Mouse (Mus musculus) MEL-GATA-1-ER (cell line): ENCODE data around the gene Fggy.

ENCODE experiments used
- DNase-seq: peaks from one replicate; pipeline ENCODE4 v3.0.0-alpha.2; 2012; ENCODE audit warnings: low read depth; ENCODE audit errors: extremely low read depth

Fggy gene

DNA sequence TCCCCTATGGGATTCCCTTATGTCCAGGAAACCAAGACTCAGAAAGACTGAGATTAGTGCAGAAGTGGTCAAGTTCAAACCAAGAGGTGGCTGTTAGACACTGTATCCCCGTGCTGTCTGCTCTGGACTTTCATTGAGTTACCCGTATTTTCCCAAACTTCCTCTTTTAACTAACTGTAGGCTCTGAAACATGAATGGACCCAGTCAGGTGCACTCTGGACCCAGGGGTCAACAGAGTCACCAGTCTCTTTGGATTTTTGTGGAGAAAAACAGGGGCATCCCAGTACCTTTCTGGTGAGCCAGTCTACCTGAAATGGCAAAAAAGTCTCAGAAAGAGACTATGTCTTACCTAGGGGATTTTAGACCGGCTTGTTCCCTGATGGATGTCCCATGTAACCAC, 33.6 kb downstream of the Fggy start:
- no peak for DNase-seq

DNA sequence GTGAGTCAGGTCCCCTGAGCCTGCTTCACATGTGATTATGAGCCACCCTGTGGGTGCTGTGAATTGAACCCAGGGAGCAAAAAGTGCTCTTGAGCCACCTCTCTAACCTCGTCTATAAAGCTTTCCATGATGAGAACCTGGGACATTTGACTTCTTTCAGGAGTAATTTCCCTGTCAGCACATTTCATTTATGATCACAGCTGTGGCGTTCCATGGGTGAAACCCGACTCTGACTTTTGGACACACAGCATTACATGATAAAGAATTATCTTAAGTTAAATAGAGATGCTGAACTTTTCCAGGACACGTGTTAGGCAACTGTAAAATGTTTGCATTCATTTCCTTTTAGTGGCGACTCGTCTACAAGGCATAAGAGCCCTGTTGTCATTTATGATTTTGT, 39.9 kb downstream of the Fggy start:
- no peak for DNase-seq

DNA sequence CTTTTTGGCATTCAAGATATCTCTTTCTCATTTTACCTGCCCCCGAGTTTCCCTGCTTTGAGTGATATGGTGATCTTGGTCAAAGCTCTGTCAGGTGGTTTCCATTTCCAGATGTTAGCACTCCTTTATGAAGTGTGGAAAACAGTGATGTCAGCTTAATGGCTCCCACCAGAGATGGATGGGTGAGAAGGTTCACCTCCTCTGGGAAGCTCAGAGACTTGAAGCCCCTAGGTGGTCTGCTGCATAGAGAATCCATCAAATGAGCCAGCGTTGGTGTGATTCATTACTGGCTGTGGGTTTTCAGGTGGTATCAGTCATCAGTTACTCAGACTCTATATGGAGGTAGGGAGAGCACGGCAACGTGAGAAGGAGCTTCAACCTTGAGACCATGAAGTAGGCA, 44.5 kb downstream of the Fggy start:
- DNase-seq = no peak

DNA sequence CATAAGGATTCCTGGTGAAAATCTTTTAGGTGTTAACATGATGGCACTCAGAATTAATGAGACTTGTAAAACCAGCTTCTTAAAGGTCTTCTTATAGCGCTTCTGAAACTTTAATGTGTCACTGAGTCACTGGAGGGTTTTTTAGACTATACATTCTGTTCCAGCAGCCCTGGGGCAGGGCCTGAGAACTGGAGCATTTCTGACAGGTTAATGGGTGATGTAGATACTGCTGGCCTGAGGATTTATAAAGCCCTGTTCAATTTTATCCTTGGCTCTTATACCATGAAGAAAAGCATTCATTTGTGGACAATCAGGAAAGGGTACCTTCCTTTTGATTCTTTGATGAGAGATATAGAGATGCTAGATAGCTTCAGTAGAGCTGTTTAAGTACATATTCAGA, 45.9 kb downstream of the Fggy start:
- DNase-seq = no peak

DNA sequence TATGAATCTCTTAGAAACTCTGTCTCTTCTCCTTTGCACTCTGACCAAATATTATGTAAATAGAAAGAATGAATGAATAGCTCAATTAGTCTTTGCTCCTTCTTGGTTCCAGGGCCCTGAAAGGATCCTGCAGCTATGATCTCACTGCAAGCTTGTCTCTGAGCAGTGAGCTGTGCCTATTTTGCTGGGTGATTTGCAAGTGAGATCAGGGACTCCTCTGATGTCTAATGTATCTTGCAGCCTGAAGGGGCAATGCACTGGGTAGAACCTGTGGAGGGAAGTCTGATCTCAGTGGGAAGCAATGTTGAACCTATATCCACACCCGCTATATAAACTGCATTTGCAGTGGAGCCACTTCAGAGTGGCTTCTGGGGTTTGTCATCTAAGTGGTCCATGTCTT, 53.4 kb downstream of the Fggy start:
- no peak for DNase-seq

DNA sequence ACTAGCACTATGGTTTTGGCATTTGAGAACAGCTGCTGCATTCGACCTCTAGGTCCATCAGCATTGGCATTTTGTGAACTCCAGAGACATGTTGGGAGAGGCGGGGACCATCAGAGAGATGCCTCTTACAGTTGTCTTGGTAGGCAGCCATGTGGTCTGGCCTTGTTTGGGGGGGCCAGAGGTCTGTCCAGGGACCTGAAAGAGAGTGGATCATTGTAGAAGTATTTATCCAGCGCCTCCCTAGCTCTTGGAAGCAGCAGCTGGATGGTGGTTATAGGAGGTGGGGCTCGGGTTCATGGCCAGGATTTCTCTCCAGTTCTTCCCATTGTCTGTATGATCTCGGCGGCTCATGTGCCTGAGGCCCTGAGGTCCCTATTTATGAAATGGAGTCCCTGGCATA, 54.1 kb downstream of the Fggy start:
- DNase-seq = no peak

DNA sequence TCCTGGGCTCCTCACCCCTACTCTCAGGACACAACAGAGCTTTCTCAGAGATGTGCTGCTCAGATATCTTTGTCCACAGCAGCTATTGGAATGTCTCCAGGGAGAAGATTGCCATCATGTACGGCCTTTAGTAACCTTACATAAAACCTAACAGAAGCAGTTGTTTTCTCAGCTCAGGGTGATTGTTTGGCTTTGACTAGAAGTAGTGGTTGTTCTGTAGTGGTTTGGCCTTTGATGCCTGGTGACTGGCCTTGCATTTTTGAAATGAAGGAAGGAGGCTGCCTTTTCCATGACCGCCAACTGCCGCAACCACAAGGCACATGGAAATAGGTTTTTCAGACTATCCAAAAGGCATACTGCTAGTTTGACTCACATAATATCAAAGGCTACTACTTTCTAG, 63.7 kb downstream of the Fggy start:
- DNase-seq = no peak

DNA sequence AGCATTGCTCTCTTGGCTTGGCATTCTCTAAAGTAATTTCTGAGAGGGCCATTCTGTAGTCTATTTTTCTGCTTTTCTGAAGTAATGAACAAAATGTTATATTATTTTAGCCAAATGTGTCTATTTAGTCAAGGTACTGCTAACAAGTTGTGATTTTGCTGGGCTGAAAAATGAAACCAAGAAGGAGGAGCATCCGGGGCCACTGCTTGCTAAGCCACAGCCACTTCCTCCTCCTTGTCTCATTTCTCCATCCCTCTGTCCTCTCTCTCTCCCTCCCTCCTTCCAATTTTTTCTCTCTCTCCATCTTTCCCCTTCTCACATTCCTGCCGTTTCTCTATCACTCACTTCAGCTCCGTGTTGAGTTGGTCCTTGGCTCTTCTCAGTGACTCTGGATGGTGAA, 67.4 kb downstream of the Fggy start:
- no peak for DNase-seq

DNA sequence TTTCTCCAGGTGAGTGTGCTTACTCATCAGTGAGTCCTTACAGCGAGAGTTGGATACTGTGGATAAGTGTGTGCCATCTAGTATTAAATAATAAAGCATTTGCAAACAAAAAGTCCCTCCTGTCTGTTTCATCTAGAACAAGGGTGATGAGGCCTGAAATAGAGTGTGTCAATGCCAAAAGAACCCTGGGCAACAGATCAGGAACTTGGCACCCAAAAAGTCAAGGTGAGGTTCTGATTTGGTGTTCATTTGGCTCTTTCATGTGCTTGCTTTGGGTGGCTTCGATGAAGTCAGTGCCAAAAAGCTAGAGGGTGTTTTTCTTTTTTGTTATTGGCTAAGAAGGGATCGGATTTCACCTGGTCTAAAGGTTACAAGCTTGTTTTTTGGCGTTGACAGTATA, 68.3 kb downstream of the Fggy start:
- no peak for DNase-seq

DNA sequence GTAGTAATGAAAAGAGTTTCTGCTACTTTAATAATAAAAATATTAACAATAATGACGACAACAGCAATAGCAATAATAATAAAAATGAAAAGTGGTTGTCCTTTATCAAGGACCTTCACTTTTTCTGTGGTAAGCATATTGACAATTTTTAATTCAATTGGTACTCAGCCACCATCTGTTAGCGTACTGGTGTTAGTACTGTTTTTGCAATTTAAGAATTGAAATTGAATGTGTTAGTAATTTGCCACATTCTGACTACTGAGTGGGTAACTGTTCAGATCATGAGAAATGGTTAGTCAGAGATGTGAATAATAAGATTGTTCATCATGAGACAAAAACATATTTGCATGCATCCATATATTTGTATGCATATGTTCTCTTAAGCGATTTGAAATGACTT, 68.9 kb downstream of the Fggy start:
- DNase-seq = no peak

DNA sequence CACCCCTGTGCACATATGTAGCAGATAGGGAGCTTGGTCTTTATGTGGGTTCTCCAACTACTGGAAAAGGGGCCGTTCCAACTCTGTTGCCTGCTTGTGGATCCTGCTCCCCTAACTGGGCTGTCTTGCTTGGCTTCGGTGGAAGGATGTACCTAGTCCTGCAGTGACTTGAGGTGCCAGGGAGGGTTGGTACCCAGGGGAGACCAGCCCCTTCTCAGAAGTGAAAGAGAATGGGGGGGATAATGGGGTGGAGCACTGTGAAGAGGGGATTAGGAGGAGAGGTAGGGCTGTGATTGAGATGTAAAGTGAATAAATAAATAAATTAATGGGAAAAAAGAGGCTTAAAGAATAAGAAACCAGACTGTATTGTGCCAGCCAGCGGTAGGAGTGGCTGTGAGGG, 77.6 kb downstream of the Fggy start:
- DNase-seq = no peak

DNA sequence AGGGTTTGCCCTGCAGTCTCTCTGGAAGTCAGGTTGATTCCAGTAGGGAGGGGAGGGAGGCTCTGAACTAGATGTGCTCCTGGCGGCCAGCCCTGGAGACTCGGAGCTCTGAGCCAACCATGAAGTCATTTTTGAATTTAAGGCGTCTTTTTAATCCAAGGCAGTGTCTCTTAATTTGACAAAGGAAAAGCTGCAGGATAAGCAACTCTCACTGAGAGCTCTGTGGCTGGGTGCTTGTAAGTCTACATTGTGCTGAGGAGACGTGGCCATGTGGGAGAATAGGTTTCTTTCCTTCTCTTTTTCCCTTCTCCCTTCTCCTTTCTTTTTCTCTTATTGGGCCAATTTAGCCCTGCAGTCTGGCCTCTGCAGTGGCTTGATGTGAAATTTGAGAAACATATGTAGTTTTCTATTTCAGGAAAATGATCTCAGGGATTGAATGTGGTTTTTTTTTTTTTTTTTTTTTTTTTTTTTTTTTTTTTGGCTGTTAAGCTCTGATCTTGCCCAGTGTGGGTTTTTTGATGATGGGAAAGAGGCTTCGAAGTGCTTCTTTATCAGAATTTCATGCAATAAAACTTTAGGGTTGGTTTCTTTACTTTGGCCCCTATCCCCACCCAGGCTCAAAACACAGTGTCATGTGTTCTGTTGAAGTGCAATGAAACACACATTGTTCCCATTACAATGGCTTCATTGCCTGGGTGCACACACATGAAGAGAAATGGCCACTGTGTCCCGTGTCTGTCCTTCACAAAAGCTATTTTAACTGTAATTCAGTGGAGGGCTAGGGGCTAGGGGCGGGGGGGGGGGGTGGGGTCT, 79.8 kb downstream of the Fggy start:
- DNase-seq = no peak

DNA sequence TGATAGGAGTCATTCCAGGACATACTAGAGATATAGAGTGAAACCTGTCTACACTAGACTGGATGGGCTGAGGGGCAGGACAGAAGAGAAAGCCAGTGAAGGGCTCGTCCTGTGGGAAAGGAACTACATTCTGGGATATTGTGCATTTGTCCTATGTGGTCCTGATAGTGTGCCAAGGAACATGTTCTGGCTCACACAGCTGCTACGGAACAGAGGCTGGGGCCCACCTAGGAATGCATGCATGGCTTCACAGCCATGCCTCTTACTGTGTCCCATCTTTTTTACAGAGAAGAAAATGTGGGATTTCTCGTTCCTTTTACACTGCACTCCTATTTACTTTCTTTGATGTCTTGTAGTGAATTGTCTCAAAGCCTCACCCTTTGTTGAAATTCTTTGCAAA, 80.8 kb downstream of the Fggy start:
- no peak for DNase-seq

DNA sequence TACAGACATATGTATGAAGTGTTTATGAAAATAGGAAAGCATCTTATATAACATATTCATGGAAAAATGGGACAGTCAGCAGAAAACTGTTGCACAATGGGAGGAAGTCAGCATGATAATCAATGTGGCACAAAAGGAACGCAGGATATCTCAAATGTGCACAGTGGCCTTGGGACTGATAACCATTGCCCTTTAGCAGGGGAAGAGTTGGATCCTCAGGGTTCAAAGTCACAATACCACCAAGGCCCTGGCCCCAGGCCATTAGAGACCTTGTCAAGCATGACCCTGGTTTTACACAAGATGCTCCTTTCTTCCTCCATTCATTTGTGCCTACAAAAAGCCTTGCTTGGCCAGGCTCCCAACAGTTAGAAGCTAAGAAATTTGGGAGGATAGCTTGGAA, 83.5 kb downstream of the Fggy start:
- no peak for DNase-seq

DNA sequence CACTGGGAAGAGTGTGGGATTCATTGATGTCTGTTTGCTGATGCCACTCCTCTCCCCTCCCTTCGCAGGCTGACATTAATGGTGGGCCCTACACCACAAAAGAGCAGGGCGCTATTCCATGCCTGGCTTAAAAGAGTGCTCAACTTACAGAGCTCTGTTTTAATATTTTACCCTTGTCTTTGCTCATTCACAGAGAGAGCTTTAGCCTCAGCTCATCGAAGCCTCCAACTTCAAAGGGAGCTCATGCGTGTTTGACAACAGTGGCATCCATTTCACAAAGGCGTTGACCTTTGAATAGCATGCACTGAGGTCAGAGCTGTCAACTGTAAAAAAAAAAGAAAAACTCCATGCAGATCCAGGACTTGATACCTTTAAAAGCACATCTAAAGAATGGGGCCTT, 86.7 kb downstream of the Fggy start:
- DNase-seq = no peak

DNA sequence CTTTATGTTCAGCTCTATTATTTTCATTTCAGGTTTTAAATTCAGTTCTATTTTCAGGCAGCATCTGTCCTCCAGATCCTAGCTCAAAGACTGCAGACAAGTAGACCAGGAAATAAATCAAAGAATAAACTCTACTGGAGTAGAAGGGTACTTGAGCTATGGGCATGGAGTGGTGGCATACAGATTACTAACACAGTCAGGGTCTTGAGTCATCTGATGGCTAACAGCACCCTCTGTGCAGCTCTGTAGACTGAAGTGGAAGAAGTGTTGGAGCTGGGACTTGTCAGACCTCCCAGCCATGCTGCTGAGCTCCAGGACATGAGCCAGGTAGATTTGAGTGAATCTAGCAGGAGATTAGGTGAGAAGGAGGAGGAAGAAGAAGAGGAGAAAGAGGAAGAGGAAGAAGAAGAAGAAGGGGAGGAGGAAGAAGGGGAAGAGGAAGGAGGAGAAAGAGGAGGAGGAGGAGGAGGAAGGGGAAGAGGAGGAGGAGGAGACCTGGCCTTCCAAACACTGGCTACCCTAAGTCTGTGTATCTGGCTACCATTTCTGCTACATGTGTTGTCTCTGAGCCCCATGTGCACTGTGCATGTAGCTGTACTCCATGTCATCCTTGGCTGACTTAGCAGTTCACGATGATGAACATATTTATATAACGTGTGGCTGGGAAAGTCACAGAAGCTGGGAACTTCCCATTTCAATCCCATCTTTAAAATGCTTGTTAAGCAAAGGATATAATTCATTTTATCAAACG, 91.7 kb downstream of the Fggy start:
- DNase-seq = no peak

DNA sequence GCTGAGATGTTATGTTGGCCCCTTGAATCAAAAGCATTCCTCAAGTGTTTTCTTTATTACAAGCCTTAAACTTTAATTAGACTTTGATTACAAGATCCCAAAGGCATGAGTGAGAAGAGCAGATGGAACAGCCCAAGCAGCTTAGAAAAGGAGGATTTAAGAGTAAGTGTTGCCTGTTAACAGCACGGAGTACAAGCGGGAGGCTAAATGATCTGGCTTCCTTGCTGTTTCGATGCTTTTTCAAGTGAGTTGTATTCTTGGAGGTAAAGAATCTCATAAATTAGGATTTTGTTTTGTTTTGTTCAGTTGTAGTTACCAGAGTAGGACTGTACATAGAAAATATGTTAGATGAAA, 92.2 kb downstream of the Fggy start:
- DNase-seq = no peak

DNA sequence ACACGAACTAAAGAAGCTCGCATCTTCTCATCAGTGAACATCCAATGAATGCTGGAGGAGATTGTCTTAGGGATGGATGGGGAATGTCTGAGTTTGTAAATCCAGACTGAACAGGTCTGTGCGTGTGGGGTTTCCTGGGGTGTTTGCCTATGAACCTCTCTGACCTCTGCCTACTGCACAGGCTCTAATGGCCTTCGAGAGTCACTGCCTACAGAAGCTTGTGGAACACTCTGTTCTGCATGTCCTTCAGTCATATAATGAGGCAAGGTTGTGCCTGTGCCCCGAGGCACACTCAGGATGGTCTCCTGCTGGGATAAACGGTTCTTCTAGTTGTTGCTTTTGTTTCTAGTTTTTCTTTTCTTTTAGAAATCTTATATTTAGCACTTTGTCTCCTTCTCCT, 92.7 kb downstream of the Fggy start:
- DNase-seq = no peak

DNA sequence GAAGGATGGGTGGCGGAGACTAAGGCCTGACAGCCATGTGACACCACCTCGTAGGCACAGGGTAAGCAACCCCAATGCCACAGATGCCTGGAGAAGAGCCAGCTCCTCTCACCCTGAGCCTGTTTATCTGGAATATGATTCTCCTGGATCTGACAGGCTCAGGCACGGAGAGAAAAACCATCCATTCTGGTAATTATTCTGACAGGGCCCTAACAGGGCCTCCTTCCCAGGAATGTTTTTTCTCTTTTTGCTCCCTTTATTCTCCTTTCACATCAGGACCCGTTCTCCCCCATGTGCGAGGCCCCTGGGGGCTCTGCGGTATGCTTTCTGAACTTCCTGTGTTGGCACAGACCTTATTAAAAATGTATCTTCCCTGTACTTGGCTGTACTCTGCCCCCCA, 94.7 kb downstream of the Fggy start:
- DNase-seq = no peak

DNA sequence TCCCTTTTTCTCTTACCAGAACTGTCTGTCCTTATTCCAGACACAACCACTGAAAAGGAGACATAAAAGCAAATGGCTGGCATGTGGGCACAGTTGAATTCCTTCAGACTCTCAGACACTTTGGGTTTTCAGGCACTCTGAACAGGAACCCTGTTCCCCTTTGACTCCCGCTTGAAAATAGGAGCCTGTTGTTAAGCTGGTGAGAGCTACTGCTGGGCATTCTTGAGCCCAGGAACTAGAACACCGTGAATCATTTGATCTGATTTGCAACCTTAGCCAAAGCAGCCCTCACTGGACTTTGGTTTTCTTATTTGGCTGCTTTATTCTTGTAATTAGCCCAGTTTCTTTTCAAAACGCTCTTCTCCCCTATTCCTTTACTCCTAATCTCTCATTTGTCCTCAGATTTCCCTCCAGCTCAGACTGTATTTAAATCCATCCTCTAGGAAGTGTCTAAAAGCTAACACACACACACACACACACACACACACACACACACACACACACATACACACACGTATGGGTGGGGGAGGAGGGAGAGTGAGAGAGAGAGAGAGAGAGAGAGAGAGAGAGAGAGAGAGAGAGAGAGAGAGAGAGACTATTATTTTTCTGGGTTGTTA, 96.1 kb downstream of the Fggy start:
- no peak for DNase-seq

DNA sequence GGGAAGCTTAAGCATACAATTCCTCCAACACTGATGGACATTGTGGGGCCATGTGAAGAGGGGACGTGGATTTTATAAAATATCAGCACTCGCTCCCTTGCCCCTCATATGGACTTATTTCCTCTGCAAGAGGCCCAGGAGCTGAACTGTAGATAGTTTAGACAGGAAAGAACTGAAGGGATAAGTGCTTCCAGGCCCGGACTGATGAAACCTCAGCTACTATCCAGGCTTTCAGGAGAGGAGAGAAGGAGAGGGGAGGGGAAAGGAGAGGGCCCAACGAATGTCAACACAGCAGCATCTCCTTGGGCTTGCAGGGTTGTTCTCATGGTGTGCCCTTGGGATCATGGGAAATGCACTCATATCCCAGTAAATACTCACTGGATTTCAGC, 96.6 kb downstream of the Fggy start:
- DNase-seq = no peak

DNA sequence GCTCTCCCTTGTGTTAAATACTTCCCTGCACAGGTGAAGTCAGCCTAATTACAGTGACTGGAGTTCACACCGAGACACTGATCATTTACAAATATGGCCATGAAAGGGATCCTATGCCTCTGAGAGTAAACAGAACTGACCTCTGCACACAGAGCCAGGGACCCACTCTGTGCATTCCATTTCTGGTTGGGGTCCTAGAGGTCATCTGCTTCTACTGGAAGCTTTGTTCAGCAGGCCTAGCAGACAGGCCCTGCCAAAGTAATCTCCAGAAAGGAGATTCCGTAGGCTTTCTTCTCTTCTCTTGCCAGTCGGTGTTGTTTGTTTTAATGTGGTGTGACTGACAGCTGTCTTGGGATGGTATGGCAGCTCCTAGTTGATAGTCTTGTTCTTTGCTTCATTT, 101.7 kb downstream of the Fggy start:
- DNase-seq = no peak

DNA sequence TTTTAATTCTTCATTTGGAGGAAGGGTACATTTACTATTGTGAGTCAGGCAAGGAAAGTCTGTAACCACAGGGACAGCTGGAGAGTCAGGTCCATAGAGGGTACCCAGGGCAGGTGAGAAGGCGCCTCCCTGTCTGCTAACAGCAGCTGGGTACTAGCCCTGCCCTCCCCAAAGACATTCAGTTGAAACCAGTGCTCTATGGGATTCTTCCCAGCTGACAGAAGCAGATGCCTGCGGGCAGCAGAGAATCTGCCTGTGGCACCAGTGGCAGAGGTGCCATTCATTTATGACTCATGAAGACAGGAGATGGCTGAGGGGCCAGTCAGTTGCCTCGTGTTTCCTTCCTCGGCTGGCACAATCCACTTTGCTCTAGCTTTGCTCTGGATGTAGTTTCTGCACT, 106.3 kb downstream of the Fggy start:
- DNase-seq = no peak
